In genomic region chr1:33673158-33673960, GRCm38 (mm10) we compare ENCODE assay signal across 12 mouse cellular contexts. TPM values are rescaled to one million over a fixed set of nuclear protein-coding genes. Genes with fewer than 3 reads are reported as not detected.
A peak's percentile ranks its signal among the peaks of the same experiment; 100 is the strongest.
DNase-seq lines count a peak whose midpoint lies in the region; ATAC-seq lines count a peak whose summit lies in the region.
"Had no signal": no experiment of that assay in that cellular context is flagged by ENCODE, and none has a peak within 500 bp of the region (broad histone marks: within the 10 kb centered on the region; RNA-seq: fewer than 3 reads in every experiment).

No protein-coding gene starts in this region.

- H3K4me2 ChIP-seq in embryonic facial prominence, embryonic 14.5 days (ENCODE audit: low read depth, low read length): no peak overlapping the region
- no peak overlapping the region for H3K4me2 ChIP-seq in limb, embryonic 15.5 days
- H3K4me2 ChIP-seq in stomach, embryonic 16.5 days (ENCODE audit: low read depth, low read length): peak overlapping the region; percentile 30
- H3K4me2 ChIP-seq: hindbrain, embryonic 15.5 days; limb, embryonic 13.5 days had no signal

- no peaks in the 10 kb centered on the region for H3K4me1 ChIP-seq in embryonic facial prominence, embryonic 14.5 days (ENCODE audit: control insufficient read depth, insufficient read depth, low read length)
- H3K4me1 ChIP-seq in embryonic facial prominence, embryonic 10.5 days: peaks cover 10% of the 10 kb centered on the region
- peaks cover 8% of the 10 kb centered on the region; the same call in 1 of the 2 replicates for H3K4me1 ChIP-seq in limb, embryonic 15.5 days
- peaks cover 14% of the 10 kb centered on the region for H3K4me1 ChIP-seq in limb, embryonic 10.5 days
- peaks cover 3% of the 10 kb centered on the region; the same call in 1 of the 2 replicates for H3K4me1 ChIP-seq in stomach, embryonic 16.5 days (ENCODE audit: control insufficient read depth, insufficient read depth, low read length)

- 53% methylated on average over 17 of the region's 17 CpGs for WGBS in embryonic facial prominence, embryonic 14.5 days
- WGBS in embryonic facial prominence, embryonic 10.5 days: 75% methylated on average over 17 of the region's 17 CpGs
- WGBS in limb, embryonic 15.5 days: 51% methylated on average over 17 of the region's 17 CpGs
- 79% methylated on average over 17 of the region's 17 CpGs for WGBS in limb, embryonic 10.5 days
- WGBS in stomach, embryonic 16.5 days: 36% methylated on average over 17 of the region's 17 CpGs

- no peaks in the 10 kb centered on the region for H3K27me3 ChIP-seq in embryonic facial prominence, embryonic 14.5 days (replicated peaks; ENCODE audit: control insufficient read depth, insufficient read depth, low read length)
- no peaks in the 10 kb centered on the region for H3K27me3 ChIP-seq in embryonic facial prominence, embryonic 10.5 days (replicated peaks; ENCODE audit: low read depth, poor library complexity, severe bottlenecking)
- no peaks in the 10 kb centered on the region for H3K27me3 ChIP-seq in limb, embryonic 15.5 days
- H3K27me3 ChIP-seq in limb, embryonic 10.5 days (ENCODE audit: low read depth, poor library complexity, severe bottlenecking): no peaks in the 10 kb centered on the region
- no peaks in the 10 kb centered on the region for H3K27me3 ChIP-seq in stomach, embryonic 16.5 days (ENCODE audit: control insufficient read depth, insufficient read depth, low read length)
- H3K27me3 ChIP-seq: hindbrain, embryonic 15.5 days; limb, embryonic 13.5 days had no signal

- H3K4me3 ChIP-seq in embryonic facial prominence, embryonic 14.5 days (ENCODE audit: low read depth, low read length): no peak overlapping the region
- no peak overlapping the region for H3K4me3 ChIP-seq in embryonic facial prominence, embryonic 10.5 days
- H3K4me3 ChIP-seq in limb, embryonic 15.5 days: no peak overlapping the region
- H3K4me3 ChIP-seq in limb, embryonic 10.5 days: no peak overlapping the region
- no peak overlapping the region for H3K4me3 ChIP-seq in stomach, embryonic 16.5 days (replicated peaks; ENCODE audit: low read length)
- H3K4me3 ChIP-seq: hindbrain, embryonic 15.5 days; limb, embryonic 13.5 days; midbrain, embryonic 10.5 days had no signal

- no peaks in the 10 kb centered on the region for H3K36me3 ChIP-seq in embryonic facial prominence, embryonic 14.5 days (ENCODE audit: control insufficient read depth, insufficient read depth, low read length)
- H3K36me3 ChIP-seq in embryonic facial prominence, embryonic 10.5 days (replicated peaks): no peaks in the 10 kb centered on the region
- H3K36me3 ChIP-seq in limb, embryonic 15.5 days: no peaks in the 10 kb centered on the region
- H3K36me3 ChIP-seq in limb, embryonic 10.5 days: no peaks in the 10 kb centered on the region
- H3K36me3 ChIP-seq in stomach, embryonic 16.5 days (ENCODE audit: control insufficient read depth, insufficient read depth, low read length): no peaks in the 10 kb centered on the region
- H3K36me3 ChIP-seq: hindbrain, embryonic 15.5 days; limb, embryonic 13.5 days; midbrain, embryonic 10.5 days had no signal

- no peak for DNase-seq in embryonic facial prominence, embryonic 14.5 days (ENCODE audit: low spot score)
- no peak for DNase-seq in embryonic facial prominence, embryonic 10.5 days (ENCODE audit: low spot score)
- no peak for DNase-seq in limb, embryonic 10.5 days (ENCODE audit: low spot score)
- peak; percentile 18 for DNase-seq in heart, postnatal 25 days (ENCODE audit: low spot score)
- DNase-seq in ovary, postnatal 10 days (ENCODE audit: low spot score): no peak
- DNase-seq in adrenal gland, postnatal 14 days: no peak
- DNase-seq: spleen, adult 18-20 months had no signal

- no peak for ATAC-seq in embryonic facial prominence, embryonic 14.5 days (ENCODE audit: low read depth)
- ATAC-seq in limb, embryonic 15.5 days (ENCODE audit: insufficient number of reproducible peaks, low FRiP score, low TSS enrichment, low read depth): no peak
- ATAC-seq in stomach, embryonic 16.5 days (ENCODE audit: insufficient read depth, low FRiP score): peak; percentile 25; the same call in 1 of the 2 replicates

- no peaks in the 10 kb centered on the region for H3K9me3 ChIP-seq in embryonic facial prominence, embryonic 14.5 days (ENCODE audit: control insufficient read depth, low read length)
- no peaks in the 10 kb centered on the region for H3K9me3 ChIP-seq in embryonic facial prominence, embryonic 10.5 days
- H3K9me3 ChIP-seq in limb, embryonic 15.5 days: no peaks in the 10 kb centered on the region
- no peaks in the 10 kb centered on the region for H3K9me3 ChIP-seq in limb, embryonic 10.5 days (replicated peaks)
- H3K9me3 ChIP-seq in stomach, embryonic 16.5 days (replicated peaks; ENCODE audit: control insufficient read depth, low read length): no peaks in the 10 kb centered on the region
- H3K9me3 ChIP-seq: hindbrain, embryonic 15.5 days; limb, embryonic 13.5 days; midbrain, embryonic 10.5 days had no signal

- H3K27ac ChIP-seq in embryonic facial prominence, embryonic 14.5 days (replicated peaks; ENCODE audit: low read depth, low read length): no peak overlapping the region
- no peak overlapping the region for H3K27ac ChIP-seq in embryonic facial prominence, embryonic 10.5 days (replicated peaks)
- peak overlapping the region; percentile 65; the same call in 1 of the 2 replicates for H3K27ac ChIP-seq in limb, embryonic 15.5 days
- no peak overlapping the region for H3K27ac ChIP-seq in limb, embryonic 10.5 days
- H3K27ac ChIP-seq in stomach, embryonic 16.5 days (ENCODE audit: low read length): peak overlapping the region; percentile 31; the same call in 1 of the 2 replicates
- H3K27ac ChIP-seq: hindbrain, embryonic 15.5 days; limb, embryonic 13.5 days; midbrain, embryonic 10.5 days had no signal

- 0 out of 2 replicates have a peak overlapping the region, but pooled peaks have one; percentile 14 for H3K9ac ChIP-seq in embryonic facial prominence, embryonic 14.5 days (ENCODE audit: low read depth, low read length)
- no peak overlapping the region for H3K9ac ChIP-seq in limb, embryonic 15.5 days
- H3K9ac ChIP-seq in stomach, embryonic 16.5 days (ENCODE audit: low read length): no peak overlapping the region
- H3K9ac ChIP-seq: hindbrain, embryonic 15.5 days; limb, embryonic 13.5 days had no signal

- intact Hi-C loops in heart, postnatal 25 days (cut with DNase I): no loop called here

RNA-seq across cellular contexts. Expression of gene Prim2, which starts 3.8 kb away (rescaled TPM):
- polyA plus RNA-seq in embryonic facial prominence, embryonic 14.5 days (2014; fragmentation: Nextera tagmentation; extraction: Ambion mirVana): 26.6 and 31.2 TPM in 2 replicates
- 54.6 and 55.5 TPM in 2 replicates for polyA plus RNA-seq in embryonic facial prominence, embryonic 10.5 days (2016; fragmentation: Nextera tagmentation; extraction: Ambion mirVana)
- 32.4 and 33.9 TPM in 2 replicates for polyA plus RNA-seq in limb, embryonic 15.5 days (2015; fragmentation: Nextera tagmentation; extraction: Ambion mirVana)
- polyA plus RNA-seq in limb, embryonic 10.5 days (2016; fragmentation: Nextera tagmentation; extraction: Ambion mirVana): 54.5 and 55.2 TPM in 2 replicates
- total RNA-seq in heart, postnatal 25 days (2021): 1 to 10 TPM; 2.3 to 2.5 TPM
- 28.5 and 30.5 TPM in 2 replicates for polyA plus RNA-seq in stomach, embryonic 16.5 days (2015; fragmentation: Nextera tagmentation; extraction: Ambion mirVana)
- total RNA-seq in adrenal gland, postnatal 14 days (2021): 8.4 and 8.5 TPM in 2 replicates

RNA-seq across cellular contexts. Expression of gene Rab23, which starts 46.3 kb away (rescaled TPM):
- polyA plus RNA-seq in embryonic facial prominence, embryonic 14.5 days (2014; fragmentation: Nextera tagmentation; extraction: Ambion mirVana): 21.3 and 24.5 TPM in 2 replicates
- 32.3 and 35.2 TPM in 2 replicates for polyA plus RNA-seq in embryonic facial prominence, embryonic 10.5 days (2016; fragmentation: Nextera tagmentation; extraction: Ambion mirVana)
- 34.8 and 36.2 TPM in 2 replicates for polyA plus RNA-seq in limb, embryonic 15.5 days (2015; fragmentation: Nextera tagmentation; extraction: Ambion mirVana)
- polyA plus RNA-seq in limb, embryonic 10.5 days (2016; fragmentation: Nextera tagmentation; extraction: Ambion mirVana): 31.8 and 39.1 TPM in 2 replicates
- total RNA-seq in heart, postnatal 25 days (2021): 1 to 10 TPM; 7.9 to 9.0 TPM
- polyA plus RNA-seq in stomach, embryonic 16.5 days (2015; fragmentation: Nextera tagmentation; extraction: Ambion mirVana): 26.2 and 26.4 TPM in 2 replicates
- total RNA-seq in adrenal gland, postnatal 14 days (2021): 12.0 and 15.2 TPM in 2 replicates

Comparison
In these comparisons a context has a peak if more than half of its experiments do, and no peak if none do; other contexts are left out.
1. H3K27ac ChIP-seq: peak in limb, embryonic 15.5 days (single experiment) and stomach, embryonic 16.5 days (single experiment); none in embryonic facial prominence, embryonic 14.5 days (single experiment), embryonic facial prominence, embryonic 10.5 days (single experiment) and limb, embryonic 10.5 days (single experiment).